Mouse (Mus musculus) myocyte (in vitro differentiated cells): ENCODE data around the gene Map1lc3a. TPM values are rescaled to one million over a fixed set of nuclear protein-coding genes. Genes with fewer than 3 reads are reported as not detected.

Source experiments
- H3K27me3 ChIP-seq: one replicate; pipeline ENCODE4 v1.6.1; 2011; ENCODE audit not compliant: control insufficient read depth, insufficient read depth, insufficient read length
- H3K36me3 ChIP-seq: one replicate; pipeline ENCODE4 v1.6.1; 2011; ENCODE audit not compliant: control insufficient read depth, insufficient read depth
- H3K4me2 ChIP-seq: one replicate; pipeline ENCODE4 v1.6.1; 2011; ENCODE audit warnings: low read depth, control low read depth
- H3K4me3 ChIP-seq: one replicate; pipeline ENCODE4 v1.5.1; 2011; ENCODE audit warnings: mild to moderate bottlenecking, control low read depth, moderate library complexity
- H3K79me2 ChIP-seq: one replicate; pipeline ENCODE4 v1.6.1; 2011; ENCODE audit not compliant: control insufficient read depth, insufficient read depth
- H3ac ChIP-seq: one replicate; pipeline ENCODE4 v1.6.1; 2011; ENCODE audit not compliant: control insufficient read depth, insufficient read length
- CEBPB ChIP-seq: IDR thresholded peaks from 2 replicates; pipeline ENCODE4 v1.6.1; 2011; ENCODE audit warnings: mild to moderate bottlenecking, moderate library complexity; ENCODE audit not compliant: poor library complexity, insufficient read depth, severe bottlenecking
- E2F4 ChIP-seq: IDR thresholded peaks from one replicate; pipeline ENCODE4 v1.6.1; 2011; ENCODE audit warnings: mild to moderate bottlenecking, control low read depth, moderate library complexity; ENCODE audit not compliant: insufficient read depth
- MAX ChIP-seq: IDR thresholded peaks from one replicate; pipeline ENCODE4 v1.6.1; 2011; ENCODE audit warnings: low read depth, mild to moderate bottlenecking, control low read depth
- MYOD1 ChIP-seq, 3 experiments: IDR thresholded peaks; one replicate each; pipeline ENCODE4 v1.6.1; 2011; ENCODE audit warnings: control low read depth in 2 of 3, low read depth in 2 of 3, mild to moderate bottlenecking in 2 of 3, moderate library complexity in 1 of 3; ENCODE audit not compliant: insufficient read length in 2 of 3, control insufficient read depth in 1 of 3
- MYOG ChIP-seq, 3 experiments: IDR thresholded peaks; one replicate each; pipeline ENCODE4 v1.6.1; 2011; ENCODE audit warnings: control low read depth in 2 of 3, low read depth in 2 of 3, mild to moderate bottlenecking in 2 of 3; ENCODE audit not compliant: insufficient read length in 2 of 3, control insufficient read depth in 1 of 3, insufficient read depth in 1 of 3
- POLR2A ChIP-seq: IDR thresholded peaks from one replicate; pipeline ENCODE4 v1.6.1; 2011; ENCODE audit warnings: low read depth, mild to moderate bottlenecking, control low read depth, moderate library complexity; ENCODE audit not compliant: insufficient read length
- POLR2AphosphoS2 ChIP-seq: IDR thresholded peaks from one replicate; pipeline ENCODE4 v1.6.1; 2011; ENCODE audit warnings: low read depth, control low read depth; ENCODE audit not compliant: insufficient read length
- REST ChIP-seq: IDR thresholded peaks from one replicate; pipeline ENCODE4 v1.6.1; 2011; ENCODE audit warnings: mild to moderate bottlenecking, control low read depth, moderate library complexity; ENCODE audit not compliant: insufficient read depth, insufficient read length
- SRF ChIP-seq: IDR thresholded peaks from one replicate; pipeline ENCODE4 v1.6.1; 2011; ENCODE audit warnings: low read depth; ENCODE audit not compliant: control insufficient read depth, insufficient read length
- TCF12 ChIP-seq: IDR thresholded peaks from one replicate; pipeline ENCODE4 v1.6.1; 2011; ENCODE audit warnings: mild to moderate bottlenecking, control low read depth; ENCODE audit not compliant: poor library complexity, insufficient read depth, severe bottlenecking
- TCF3 ChIP-seq: IDR thresholded peaks from one replicate; pipeline ENCODE4 v1.6.1; 2011; ENCODE audit warnings: low read depth, control low read depth; ENCODE audit not compliant: insufficient read length
- USF1 ChIP-seq: IDR thresholded peaks from one replicate; pipeline ENCODE4 v1.6.1; 2011; ENCODE audit warnings: low read depth, mild to moderate bottlenecking, control low read depth, moderate library complexity
- polyA plus RNA-seq: library from polyadenylated mRNA; unstranded; fragments of >200 nt; fragmentation: generic; extraction: Trizol; gene quantifications from one replicate; pipeline ENCODE4 v1.2.1, GENCODE M21; 2012; ENCODE audit warnings: missing spikeins

Gene Map1lc3a
- polyA plus RNA-seq, 1 experiment: 413 TPM

GRCm38 (mm10) chr2:155308936-155309592 is 33.0 kb downstream of the Map1lc3a start:
- H3ac ChIP-seq: no peak overlapping the region
- H3K36me3 ChIP-seq: no peaks in the 10 kb centered on the region
- H3K79me2 ChIP-seq: no peaks in the 10 kb centered on the region
- no peaks in the 10 kb centered on the region for H3K27me3 ChIP-seq
- TF ChIP-seq MYOD1 (IDR thresholded peaks at IDR 0.05; ENCODE audit: control insufficient read depth in 1 of 3, insufficient read length in 2 of 3, low read depth in 2 of 3) (peak in 1 of 3 experiments; percentile 50), MYOG (IDR thresholded peaks at IDR 0.05; ENCODE audit: control insufficient read depth in 1 of 3, insufficient read depth in 1 of 3, insufficient read length in 2 of 3, low read depth in 2 of 3) (no peak)
- no peak overlapping the region for H3K4me3 ChIP-seq
- peak overlapping the region; percentile 73 for H3K4me2 ChIP-seq

DNA sequence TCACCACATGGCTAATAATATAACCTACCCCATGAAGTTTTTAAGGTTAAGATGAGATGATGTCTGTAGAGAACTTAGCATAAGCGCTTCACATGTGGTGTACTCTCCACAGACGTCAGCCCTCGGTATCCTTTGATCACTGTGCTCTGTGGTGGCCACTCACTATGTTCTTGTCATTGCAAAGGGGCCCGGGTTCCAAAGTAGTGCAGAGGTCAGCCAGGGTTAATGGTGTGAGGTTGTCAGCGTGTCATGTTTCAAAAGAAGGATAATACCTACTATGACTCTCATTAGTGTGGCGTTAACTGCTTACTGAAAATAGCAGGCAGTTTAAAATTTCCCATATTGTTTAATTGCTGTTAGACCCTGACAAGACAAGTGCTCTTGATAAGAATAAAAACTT is 37.6 kb downstream of the Map1lc3a start:
- H3K4me2 ChIP-seq: no peak overlapping the region
- no peak overlapping the region for H3K4me3 ChIP-seq
- H3K79me2 ChIP-seq: no peaks in the 10 kb centered on the region
- H3K27me3 ChIP-seq: no peaks in the 10 kb centered on the region
- H3K36me3 ChIP-seq: peaks cover 4% of the 10 kb centered on the region
- H3ac ChIP-seq: no peak overlapping the region
- no peak for TF ChIP-seq CEBPB
- no peak for TF ChIP-seq MYOG (IDR thresholded peaks at IDR 0.05; ENCODE audit: control insufficient read depth in 1 of 3, insufficient read depth in 1 of 3, insufficient read length in 2 of 3, low read depth in 2 of 3)
- no peak for TF ChIP-seq REST
- TF ChIP-seq MYOD1 (IDR thresholded peaks at IDR 0.05; ENCODE audit: control insufficient read depth in 1 of 3, insufficient read length in 2 of 3, low read depth in 2 of 3): no peak
- no peak for TF ChIP-seq TCF3
- no peak for TF ChIP-seq USF1
- no peak for TF ChIP-seq MAX
- no peak for TF ChIP-seq POLR2A
- no peak for TF ChIP-seq E2F4
- TF ChIP-seq SRF: no peak
- no peak for TF ChIP-seq TCF12
- no peak for TF ChIP-seq POLR2AphosphoS2

- TF ChIP-seq REST: no peak
- no peak for TF ChIP-seq MYOD1 (IDR thresholded peaks at IDR 0.05; ENCODE audit: control insufficient read depth in 1 of 3, insufficient read length in 2 of 3, low read depth in 2 of 3)
- no peak for TF ChIP-seq TCF3
- no peak for TF ChIP-seq POLR2AphosphoS2
- TF ChIP-seq MYOG (IDR thresholded peaks at IDR 0.05; ENCODE audit: control insufficient read depth in 1 of 3, insufficient read depth in 1 of 3, insufficient read length in 2 of 3, low read depth in 2 of 3): no peak
- TF ChIP-seq TCF12: no peak
- H3K4me3 ChIP-seq: no peak overlapping the region
- no peak overlapping the region for H3K4me2 ChIP-seq
- H3K27me3 ChIP-seq: no peaks in the 10 kb centered on the region
- H3K36me3 ChIP-seq: peaks cover 8% of the 10 kb centered on the region
- no peaks in the 10 kb centered on the region for H3K79me2 ChIP-seq
- no peak overlapping the region for H3ac ChIP-seq
These were observed 42.5 kb downstream of the Map1lc3a start for GRCm38 (mm10) chr2:155318618-155319017.

DNA sequence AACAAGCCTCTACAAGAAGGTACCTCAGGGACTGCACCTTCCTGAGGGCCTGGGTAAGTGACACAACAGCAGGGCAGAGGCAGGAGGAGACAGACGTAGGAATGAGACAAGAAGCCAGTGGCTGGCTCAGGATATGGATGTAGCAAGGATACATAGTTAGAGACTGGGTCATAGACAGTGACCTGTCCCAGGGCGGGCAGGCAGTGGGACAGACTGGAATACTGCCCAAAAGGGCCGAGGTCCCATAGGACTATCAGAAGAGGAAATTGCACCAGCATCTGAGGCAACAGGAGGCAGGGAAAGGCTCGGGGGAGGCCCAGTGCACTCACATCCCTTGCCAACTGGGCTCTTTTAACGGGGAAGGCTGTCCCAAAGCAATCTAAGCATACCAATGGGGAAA is 44.5 kb downstream of the Map1lc3a start:
- no peak overlapping the region for H3K4me3 ChIP-seq
- no peaks in the 10 kb centered on the region for H3K27me3 ChIP-seq
- peaks cover 8% of the 10 kb centered on the region for H3K36me3 ChIP-seq
- TF ChIP-seq E2F4: no peak
- no peak for TF ChIP-seq MYOD1 (IDR thresholded peaks at IDR 0.05; ENCODE audit: control insufficient read depth in 1 of 3, insufficient read length in 2 of 3, low read depth in 2 of 3)
- TF ChIP-seq CEBPB: no peak
- TF ChIP-seq USF1: no peak
- TF ChIP-seq POLR2A: no peak
- TF ChIP-seq MAX: no peak
- TF ChIP-seq SRF: no peak
- TF ChIP-seq POLR2AphosphoS2: no peak
- no peak for TF ChIP-seq TCF3
- TF ChIP-seq REST: no peak
- no peaks in the 10 kb centered on the region for H3K79me2 ChIP-seq
- no peak overlapping the region for H3ac ChIP-seq
- no peak overlapping the region for H3K4me2 ChIP-seq

DNA sequence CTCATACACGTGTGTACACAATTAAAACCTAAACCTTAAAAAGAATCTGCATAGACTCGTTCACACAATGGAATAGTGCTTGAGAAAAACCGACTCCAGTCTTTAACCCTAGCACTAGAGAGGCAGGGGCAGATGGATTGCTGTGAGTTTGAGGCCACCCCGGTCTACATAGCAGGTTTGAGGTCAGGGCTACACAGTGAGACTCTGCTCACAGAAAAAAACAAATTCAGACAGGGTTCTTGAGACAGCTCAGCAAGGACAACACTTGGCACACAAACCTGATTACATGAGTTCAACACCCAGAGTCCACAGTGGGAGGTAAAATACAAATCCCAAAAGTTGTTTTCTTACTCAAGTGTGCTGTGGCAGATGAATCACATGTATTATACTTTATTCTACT is 49.9 kb downstream of the Map1lc3a start:
- Histone ChIP-seq H3ac (no peak overlapping the region), H3K79me2 (no peaks in the 10 kb centered on the region), H3K4me3 (no peak overlapping the region), H3K4me2 (no peak overlapping the region), H3K36me3 (peaks cover 14% of the 10 kb centered on the region), H3K27me3 (no peaks in the 10 kb centered on the region)
- no peak for TF ChIP-seq REST
- no peak for TF ChIP-seq SRF
- no peak for TF ChIP-seq TCF3
- TF ChIP-seq CEBPB: no peak
- TF ChIP-seq MYOD1 (IDR thresholded peaks at IDR 0.05; ENCODE audit: control insufficient read depth in 1 of 3, insufficient read length in 2 of 3, low read depth in 2 of 3): no peak
- no peak for TF ChIP-seq E2F4
- no peak for TF ChIP-seq TCF12
- TF ChIP-seq POLR2A: no peak
- no peak for TF ChIP-seq MYOG (IDR thresholded peaks at IDR 0.05; ENCODE audit: control insufficient read depth in 1 of 3, insufficient read depth in 1 of 3, insufficient read length in 2 of 3, low read depth in 2 of 3)
- no peak for TF ChIP-seq USF1
- no peak for TF ChIP-seq POLR2AphosphoS2
- TF ChIP-seq MAX: no peak

Other genes with a start within 250 kb of the Map1lc3a start
- 39.7 TPM for gene Ahcy, start 201.8 kb upstream of the Map1lc3a start, polyA plus RNA-seq
- gene Itch, start 142.8 kb upstream of the Map1lc3a start, polyA plus RNA-seq: 8.8 TPM
- 418 TPM for gene Dynlrb1, start 39.8 kb upstream of the Map1lc3a start, polyA plus RNA-seq
- gene Pigu, start 81.1 kb downstream of the Map1lc3a start, polyA plus RNA-seq: 27.0 TPM
- gene Trp53inp2, start 104.8 kb downstream of the Map1lc3a start, polyA plus RNA-seq: 100 TPM
- gene Ncoa6, start 197.6 kb downstream of the Map1lc3a start, polyA plus RNA-seq: 11.0 TPM
- gene Acss2, start 241.7 kb downstream of the Map1lc3a start, polyA plus RNA-seq: 25.8 TPM
- 6.6 TPM for gene Ggt7, start 241.9 kb downstream of the Map1lc3a start, polyA plus RNA-seq